Mouse (Mus musculus) liver, embryonic 11.5 days (tissue): ENCODE measurements around the gene Apool. TPM values are rescaled to one million over a fixed set of nuclear protein-coding genes. Genes with fewer than 3 reads are reported as not detected.

Experiments
- ATAC-seq: fragments of 200-750 bp; cut with Nextera tagmentation; replicated peaks from 2 replicates; pipeline ENCODE4 v1.8.0; 2017; ENCODE audit warnings: moderate number of reproducible peaks, mild to moderate bottlenecking, moderate TSS enrichment, moderate library complexity; ENCODE audit not compliant: low FRiP score
- DNase-seq: peaks from one replicate; pipeline ENCODE4 v3.0.0-alpha.2; 2017; ENCODE audit warnings: low spot score
- H3K27ac ChIP-seq: fragments of 300-500 bp; sonication (generic); 2 replicates; pipeline ENCODE4 v1.5.1; 2014; ENCODE audit warnings: mild to moderate bottlenecking, low read depth, low read length, control low read depth
- H3K27me3 ChIP-seq: fragments of 300-500 bp; sonication (generic); replicated peaks from 2 replicates; pipeline ENCODE4 v1.6.1; 2014; ENCODE audit warnings: low read length, mixed read lengths; ENCODE audit not compliant: control insufficient read depth, insufficient read depth
- H3K36me3 ChIP-seq: fragments of 300-500 bp; sonication (generic); 2 replicates; pipeline ENCODE4 v1.6.1; 2014; ENCODE audit warnings: mild to moderate bottlenecking, low read length, moderate library complexity, mixed read lengths; ENCODE audit not compliant: control insufficient read depth, insufficient read depth
- H3K4me1 ChIP-seq: fragments of 300-500 bp; sonication (generic); replicated peaks from 2 replicates; pipeline ENCODE4 v1.6.1; 2014; ENCODE audit warnings: low read length, mixed read lengths; ENCODE audit not compliant: control insufficient read depth, insufficient read depth
- H3K4me2 ChIP-seq: fragments of 300-500 bp; sonication (generic); 2 replicates; pipeline ENCODE4 v1.6.1; 2014; ENCODE audit warnings: mild to moderate bottlenecking, control low read depth, moderate library complexity
- H3K4me3 ChIP-seq: fragments of 300-500 bp; sonication (generic); 2 replicates; pipeline ENCODE4 v1.5.1; 2014; ENCODE audit warnings: low read depth, low read length, control low read depth
- H3K9ac ChIP-seq: fragments of 300-500 bp; sonication (generic); 2 replicates; pipeline ENCODE4 v1.6.1; 2014; ENCODE audit warnings: low read depth, low read length, control low read depth
- H3K9me3 ChIP-seq: fragments of 300-500 bp; sonication (generic); 2 replicates; pipeline ENCODE4 v1.6.1; 2016; ENCODE audit warnings: low read length, inconsistent platforms, mixed read lengths; ENCODE audit not compliant: control insufficient read depth
- WGBS: fragments of 180-500 bp; shearing (Covaris S2); extraction: QIAGEN DNeasy Blood & Tissue Kit; methylation state at CpG from one replicate; pipeline ENCODE4 v1.1.7; 2014; 5-methylcytosine and 5-hydroxymethylcytosine counted together
- polyA plus RNA-seq: library from polyadenylated mRNA; unstranded; fragments of >200 nt; fragmentation: Nextera tagmentation; extraction: Ambion mirVana; gene quantifications from 2 replicates; pipeline ENCODE4 v1.2.1, GENCODE M21; 2014

The Apool gene
- polyA plus RNA-seq, result 47.5 and 48.6 TPM in 2 replicates

DNA sequence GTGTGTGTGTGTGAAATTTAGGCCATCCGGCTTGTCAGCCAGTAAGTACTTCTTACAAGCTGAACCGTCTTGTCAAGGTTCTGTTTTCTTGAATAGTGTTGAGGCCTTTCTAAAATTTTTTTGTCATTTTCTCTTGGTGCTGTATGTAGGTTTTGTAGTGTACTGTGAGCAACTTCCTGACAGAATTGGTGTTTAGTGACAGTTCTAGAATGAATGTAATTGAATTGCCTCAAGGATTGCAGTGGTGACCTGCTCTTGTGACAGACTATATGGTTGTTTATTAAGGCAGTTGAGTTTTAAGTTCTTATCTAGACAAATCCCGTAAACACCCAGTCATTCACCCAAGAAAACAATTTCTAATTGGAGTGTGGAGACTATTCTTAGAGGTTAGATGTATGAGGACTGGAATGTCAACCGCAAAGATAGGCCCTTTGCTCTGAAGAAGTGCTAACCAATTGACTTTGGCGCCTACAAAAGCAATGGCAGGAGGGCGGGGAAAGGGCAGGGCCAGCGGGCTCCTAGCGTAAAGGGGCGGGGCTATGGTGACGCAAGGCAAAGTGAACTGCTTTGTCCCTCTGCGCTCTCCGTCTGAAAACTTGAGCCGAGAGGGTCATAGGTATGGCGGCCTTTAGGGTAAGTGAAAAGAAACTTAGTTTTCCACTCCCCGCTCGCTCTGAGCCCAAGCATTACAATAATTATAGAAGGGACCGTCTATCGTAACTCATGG lies at the start of gene Apool:
Gene Apool, plus strand, starts transcription at position 531 of the 727 bp plus-strand sequence.
- Histone ChIP-seq H3K4me2 (peak within 1 kb of the TSS; percentile 59), H3K27ac (no peak within 1 kb of the TSS; the same call in 1 of the 2 replicates), H3K4me1 (no peaks in the 10 kb centered on the region), H3K36me3 (no peaks in the 10 kb centered on the region), H3K4me3 (peak within 1 kb of the TSS; percentile 58), H3K9me3 (no peaks in the 10 kb centered on the region), H3K27me3 (no peaks in the 10 kb centered on the region), H3K9ac (peak within 1 kb of the TSS; percentile 67)
- peak; percentile 70 for DNase-seq
- ATAC-seq, result peak; percentile 99
- 18% methylated on average over 18 of the region's 18 CpGs for WGBS

DNA sequence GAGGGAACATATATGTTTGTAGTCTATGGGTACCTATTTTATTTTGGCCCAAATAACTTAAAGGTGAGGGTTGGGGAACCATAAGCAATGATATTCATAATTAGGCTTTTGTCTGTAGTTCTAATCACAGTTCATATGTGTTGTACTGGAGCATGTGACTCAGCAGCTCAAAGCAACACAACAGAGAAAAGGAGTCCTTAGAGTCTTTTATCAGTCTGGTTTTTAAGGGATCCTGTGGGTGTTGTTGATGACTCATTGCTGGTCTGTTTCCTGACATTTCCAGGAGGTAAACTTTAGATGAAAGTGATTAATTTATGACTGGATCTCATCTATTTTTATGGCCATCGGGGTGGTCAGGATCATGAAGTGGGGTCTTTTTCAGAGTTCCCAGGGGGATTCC lies 37.6 kb upstream of the Apool start:
- H3K4me1 ChIP-seq, result no peaks in the 10 kb centered on the region
- H3K4me2 ChIP-seq, result no peak overlapping the region
- H3K36me3 ChIP-seq, result no peaks in the 10 kb centered on the region
- no peaks in the 10 kb centered on the region for H3K9me3 ChIP-seq
- no peak overlapping the region for H3K27ac ChIP-seq
- H3K27me3 ChIP-seq, result no peaks in the 10 kb centered on the region
- DNase-seq, result no peak
- 71% methylated on average over 1 of the region's 1 CpGs for WGBS
- H3K4me3 ChIP-seq, result no peak overlapping the region
- no peak overlapping the region for H3K9ac ChIP-seq
- ATAC-seq, result no peak

DNA sequence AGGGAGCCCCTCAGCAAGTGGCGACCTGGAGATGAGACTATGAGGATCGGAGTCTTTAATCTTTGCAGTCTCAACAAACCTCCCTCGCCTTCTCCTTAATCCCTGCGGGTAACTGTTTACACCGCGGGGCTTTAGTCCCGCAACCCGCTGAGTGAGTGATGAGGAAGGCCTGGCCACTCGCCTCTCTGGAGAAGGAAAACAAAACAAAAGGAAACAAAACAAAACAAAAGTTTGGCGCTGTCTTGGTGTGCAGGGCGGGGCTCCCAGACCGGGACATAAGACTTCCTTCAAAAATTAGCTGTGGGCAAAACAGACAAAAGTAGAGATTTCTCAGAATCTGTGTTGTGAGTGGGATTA lies 375 bp downstream of the Apool start:
- WGBS, result 6% methylated on average over 12 of the region's 12 CpGs
- Histone ChIP-seq H3K9me3 (no peaks in the 10 kb centered on the region), H3K4me3 (peak overlapping the region; percentile 58), H3K36me3 (no peaks in the 10 kb centered on the region), H3K4me1 (no peaks in the 10 kb centered on the region), H3K27me3 (no peaks in the 10 kb centered on the region), H3K27ac (no peak overlapping the region; the same call in 1 of the 2 replicates), H3K4me2 (peak overlapping the region; percentile 59), H3K9ac (peak overlapping the region; percentile 67)
- DNase-seq, result no peak
- ATAC-seq, result peak; percentile 57

DNA sequence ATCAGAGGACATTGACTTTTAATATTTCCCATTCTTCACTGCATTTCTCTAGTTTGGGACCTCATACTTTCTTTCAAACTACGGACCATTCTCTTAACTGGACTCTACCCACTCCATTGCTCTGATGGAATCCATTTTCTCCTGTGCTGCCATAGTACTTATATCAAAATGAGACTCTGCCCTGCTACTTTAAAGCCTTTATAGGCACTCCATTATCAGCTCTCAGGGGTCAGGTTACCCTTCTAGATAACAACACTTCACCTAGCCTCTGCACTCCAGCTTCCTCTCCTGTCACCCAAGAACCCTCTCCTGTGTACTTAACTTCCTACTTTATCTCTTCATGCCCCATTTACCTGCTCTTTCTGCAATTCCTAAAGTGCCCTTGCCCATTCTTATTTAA lies 960 bp downstream of the Apool start:
- H3K4me3 ChIP-seq, result peak overlapping the region; percentile 58
- no peaks in the 10 kb centered on the region for H3K9me3 ChIP-seq
- no peak overlapping the region for H3K9ac ChIP-seq
- no peaks in the 10 kb centered on the region for H3K27me3 ChIP-seq
- H3K27ac ChIP-seq, result no peak overlapping the region
- H3K4me1 ChIP-seq, result no peaks in the 10 kb centered on the region
- 0 out of 2 replicates have a peak, but pooled peaks have one; percentile 6 for ATAC-seq
- DNase-seq, result no peak
- WGBS, result 52% methylated on average over 1 of the region's 1 CpGs
- no peaks in the 10 kb centered on the region for H3K36me3 ChIP-seq
- H3K4me2 ChIP-seq, result peak overlapping the region; percentile 59

DNA sequence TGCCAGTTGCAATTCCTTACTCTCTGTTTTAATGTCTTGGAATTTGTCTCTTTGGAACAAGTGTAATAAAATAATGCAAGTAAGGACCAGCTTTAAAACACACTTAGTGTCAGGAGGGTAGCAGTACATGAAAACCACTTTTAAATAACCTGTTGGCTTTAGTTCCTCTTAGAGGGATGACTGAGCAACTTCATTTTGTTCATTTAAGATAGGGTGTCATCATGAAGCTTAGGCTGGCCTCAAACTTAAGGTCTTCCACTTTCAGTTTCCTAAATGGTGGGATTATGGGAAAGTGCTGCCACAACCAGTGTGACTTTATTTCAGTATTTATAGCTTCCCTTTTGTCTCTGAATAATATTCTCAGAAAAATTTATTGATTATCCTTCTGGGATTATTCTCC lies 9.1 kb downstream of the Apool start:
- no peaks in the 10 kb centered on the region for H3K4me1 ChIP-seq
- no peaks in the 10 kb centered on the region for H3K9me3 ChIP-seq
- no peak overlapping the region for H3K27ac ChIP-seq
- no peak overlapping the region for H3K4me3 ChIP-seq
- no peaks in the 10 kb centered on the region for H3K27me3 ChIP-seq
- H3K36me3 ChIP-seq, result no peaks in the 10 kb centered on the region
- H3K4me2 ChIP-seq, result no peak overlapping the region
- H3K9ac ChIP-seq, result no peak overlapping the region
- no peak for DNase-seq
- ATAC-seq, result no peak

DNA sequence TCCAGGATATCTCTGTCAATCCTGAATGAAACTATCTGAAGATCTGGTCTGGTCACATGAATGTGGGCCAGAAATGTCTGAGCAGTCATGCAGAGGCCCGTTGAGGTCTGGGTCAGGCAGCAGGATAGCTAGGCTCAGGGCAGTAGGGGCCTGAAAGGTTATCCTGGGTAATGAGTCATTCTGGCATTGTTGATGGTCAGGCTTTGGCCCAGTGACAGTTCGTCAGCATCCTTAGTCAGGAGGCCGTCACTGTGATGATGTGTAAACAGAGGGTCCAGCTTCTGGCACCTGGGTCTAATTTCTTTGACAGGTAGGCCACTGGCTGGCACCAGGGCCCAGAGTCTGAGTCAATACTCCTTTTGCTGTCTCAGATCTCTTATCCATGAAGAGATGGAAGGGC lies 28.4 kb downstream of the Apool start:
- no peak for ATAC-seq
- DNase-seq, result no peak
- H3K27me3 ChIP-seq, result no peaks in the 10 kb centered on the region
- no peak overlapping the region for H3K4me2 ChIP-seq
- no peaks in the 10 kb centered on the region for H3K36me3 ChIP-seq
- no peaks in the 10 kb centered on the region for H3K4me1 ChIP-seq
- 77% methylated on average over 3 of the region's 3 CpGs for WGBS
- no peaks in the 10 kb centered on the region for H3K9me3 ChIP-seq
- H3K27ac ChIP-seq, result no peak overlapping the region
- no peak overlapping the region for H3K9ac ChIP-seq
- no peak overlapping the region for H3K4me3 ChIP-seq

DNA sequence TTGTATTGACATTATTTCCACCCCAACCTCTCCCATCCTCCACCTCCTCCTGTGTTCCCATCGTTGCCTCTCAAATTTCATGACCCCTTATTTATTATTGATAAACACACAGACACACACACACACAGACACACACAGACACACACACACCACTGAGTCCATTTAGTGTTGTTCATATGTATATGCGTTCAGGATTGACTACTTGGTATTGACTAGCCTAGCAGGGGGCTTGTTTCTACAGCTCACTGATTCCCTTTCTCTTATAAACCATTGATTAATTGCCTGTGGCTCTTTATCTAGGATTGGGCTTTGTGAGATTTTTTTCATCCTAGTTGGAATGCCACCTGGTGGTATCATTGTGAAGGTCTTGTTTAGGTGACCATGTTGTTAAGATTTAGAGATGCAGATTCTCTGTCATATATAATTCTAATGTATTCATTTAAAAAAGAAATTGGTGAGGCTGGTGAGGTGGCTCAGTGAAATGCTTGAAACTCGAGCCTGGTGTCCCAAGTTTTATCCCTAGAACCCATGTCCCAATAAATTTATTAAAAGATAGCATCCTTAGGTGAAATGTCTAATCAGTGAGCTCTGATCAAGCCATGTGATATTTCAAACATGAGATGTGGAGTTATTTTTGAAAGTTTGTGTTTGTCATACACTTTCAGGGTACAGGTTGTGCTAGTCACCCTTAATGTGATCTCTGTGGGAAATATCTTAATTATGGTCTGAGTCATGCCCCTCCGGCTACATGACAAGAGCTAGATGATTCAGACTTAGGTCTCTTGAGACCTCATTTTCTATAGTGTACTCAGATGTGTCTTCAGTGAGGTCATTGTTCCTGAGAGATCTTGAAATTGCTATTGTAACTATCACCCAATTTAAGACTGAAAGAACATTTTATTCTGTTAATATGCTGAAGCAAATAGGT lies 36.6 kb downstream of the Apool start:
- 71% methylated on average over 4 of the region's 4 CpGs for WGBS

DNA sequence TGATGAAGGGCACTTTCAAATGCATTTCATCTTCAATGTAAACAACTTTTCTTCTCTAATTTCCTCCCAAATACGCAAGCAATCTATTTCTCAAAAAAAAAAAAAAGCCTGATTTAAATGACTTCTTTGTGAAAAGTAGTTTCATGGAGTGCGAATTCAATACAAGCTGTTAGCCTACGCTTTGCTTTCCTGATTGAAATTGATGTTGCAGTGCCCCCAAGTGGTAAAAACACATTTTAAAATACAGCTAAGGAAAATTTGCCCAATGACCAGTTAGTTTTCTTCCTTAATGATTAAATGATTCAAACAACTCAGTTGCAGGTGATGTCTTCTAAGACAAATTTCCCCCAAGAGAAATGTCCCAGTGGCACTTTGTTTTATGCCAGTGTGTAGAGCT lies 37.3 kb downstream of the Apool start:
- H3K27me3 ChIP-seq, result no peaks in the 10 kb centered on the region
- WGBS, result 48% methylated on average over 3 of the region's 3 CpGs
- H3K9ac ChIP-seq, result no peak overlapping the region
- H3K27ac ChIP-seq, result no peak overlapping the region
- no peak overlapping the region for H3K4me2 ChIP-seq
- no peaks in the 10 kb centered on the region for H3K9me3 ChIP-seq
- ATAC-seq (no peak), DNase-seq (no peak)
- no peaks in the 10 kb centered on the region for H3K36me3 ChIP-seq
- H3K4me1 ChIP-seq, result no peaks in the 10 kb centered on the region
- H3K4me3 ChIP-seq, result no peak overlapping the region

More for the DNA sequence above, 36.6 kb downstream of the Apool start:
- H3K9ac ChIP-seq, result no peak overlapping the region
- no peaks in the 10 kb centered on the region for H3K4me1 ChIP-seq
- H3K27ac ChIP-seq, result no peak overlapping the region
- H3K4me3 ChIP-seq, result no peak overlapping the region
- DNase-seq (no peak), ATAC-seq (no peak)
- no peaks in the 10 kb centered on the region for H3K27me3 ChIP-seq
- H3K4me2 ChIP-seq, result no peak overlapping the region
- no peaks in the 10 kb centered on the region for H3K9me3 ChIP-seq
- no peaks in the 10 kb centered on the region for H3K36me3 ChIP-seq
